Mouse (Mus musculus): ENCODE results near the gene Kmt2d. TPM values are rescaled to one million over a fixed set of nuclear protein-coding genes. Genes with fewer than 3 reads are reported as not detected.

The Kmt2d gene
- polyA plus RNA-seq, 1 experiment from 2014 or later: 20.1 TPM

DNA sequence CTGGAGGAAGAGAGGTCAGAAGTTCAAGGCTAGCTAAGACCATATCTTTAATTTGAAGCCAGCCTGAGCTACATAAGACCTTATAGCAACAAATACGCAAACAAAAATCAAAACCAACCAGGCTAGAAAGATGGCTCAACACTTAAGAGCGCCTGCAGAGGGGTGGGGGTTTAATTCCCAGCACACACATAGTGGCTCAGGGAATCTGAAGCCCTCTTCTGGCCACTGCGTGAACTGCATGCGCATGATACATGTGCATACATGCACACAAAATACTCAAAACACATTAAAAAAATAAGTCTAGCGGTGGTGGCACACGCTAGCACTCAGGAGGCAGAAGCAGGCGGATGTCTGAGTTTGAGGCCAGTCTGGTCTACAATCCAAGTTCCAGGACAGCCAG, 85.3 kb downstream of the Kmt2d start:
- H3K4me2 ChIP-seq (ENCODE audit: low read depth, low read length, severe bottlenecking): no peak overlapping the region
- no peak for ATAC-seq (replicated peaks; ENCODE audit: low FRiP score)
- no peak overlapping the region for H3K4me3 ChIP-seq (ENCODE audit: low read depth, low read length)
- H3K4me1 ChIP-seq (replicated peaks; ENCODE audit: control insufficient read depth, insufficient read depth, low read length): peaks cover 5% of the 10 kb centered on the region; the same call in 1 of the 2 replicates
- no peak overlapping the region for H3K27ac ChIP-seq (ENCODE audit: low read depth, low read length)
- no peaks in the 10 kb centered on the region for H3K36me3 ChIP-seq (ENCODE audit: control insufficient read depth, insufficient read depth, low read length)
- no peak overlapping the region for H3K9ac ChIP-seq (ENCODE audit: low read length)
- 37% methylated on average over 7 of the region's 7 CpGs for WGBS
- peaks cover 66% of the 10 kb centered on the region for H3K27me3 ChIP-seq (ENCODE audit: control insufficient read depth, insufficient read depth, low read length)
- peak; percentile 64 for DNase-seq (ENCODE audit: low spot score)
- H3K9me3 ChIP-seq (ENCODE audit: control insufficient read depth, low read length): no peaks in the 10 kb centered on the region

Other genes with a start within 250 kb of the Kmt2d start
- gene Cacnb3, start 240.4 kb downstream of the Kmt2d start, polyA plus RNA-seq (2014; fragmentation: Nextera tagmentation; extraction: Ambion mirVana): 45.3 and 46.9 TPM in 2 replicates
- gene Ddx23, start 208.3 kb downstream of the Kmt2d start, polyA plus RNA-seq (2014; fragmentation: Nextera tagmentation; extraction: Ambion mirVana): 24.2 and 31.2 TPM in 2 replicates
- gene Rnd1, start 193.7 kb downstream of the Kmt2d start, polyA plus RNA-seq (2014; fragmentation: Nextera tagmentation; extraction: Ambion mirVana): 1.9 and 2.8 TPM in 2 replicates
- 0.92 and 1.3 TPM in 2 replicates for gene Ccdc65, start 163.0 kb downstream of the Kmt2d start, polyA plus RNA-seq (2014; fragmentation: Nextera tagmentation; extraction: Ambion mirVana)
- gene Fkbp11, start 143.0 kb downstream of the Kmt2d start, polyA plus RNA-seq (2014; fragmentation: Nextera tagmentation; extraction: Ambion mirVana): 6.1 and 6.7 TPM in 2 replicates
- gene Arf3, start 108.0 kb downstream of the Kmt2d start, polyA plus RNA-seq (2014; fragmentation: Nextera tagmentation; extraction: Ambion mirVana): 38.1 and 41.4 TPM in 2 replicates
- 0.41 and 0.43 TPM in 2 replicates for gene Wnt10b, start 93.1 kb downstream of the Kmt2d start, polyA plus RNA-seq (2014; fragmentation: Nextera tagmentation; extraction: Ambion mirVana)
- 0.47 and 0.68 TPM in 2 replicates for gene Wnt1, start 81.3 kb downstream of the Kmt2d start, polyA plus RNA-seq (2014; fragmentation: Nextera tagmentation; extraction: Ambion mirVana)
- not detected in 2 replicates for gene Ddn, start 61.7 kb downstream of the Kmt2d start, polyA plus RNA-seq (2014; fragmentation: Nextera tagmentation; extraction: Ambion mirVana)
- 89.4 and 92.5 TPM in 2 replicates for gene Prkag1, start 39.7 kb downstream of the Kmt2d start, polyA plus RNA-seq (2014; fragmentation: Nextera tagmentation; extraction: Ambion mirVana)
- 12.5 and 14.1 TPM in 2 replicates for gene Rhebl1, start 23.3 kb upstream of the Kmt2d start, polyA plus RNA-seq (2014; fragmentation: Nextera tagmentation; extraction: Ambion mirVana)
- 0.28 and 0.29 TPM in 2 replicates for gene Dhh, start 27.3 kb upstream of the Kmt2d start, polyA plus RNA-seq (2014; fragmentation: Nextera tagmentation; extraction: Ambion mirVana)
- 8.7 and 9.4 TPM in 2 replicates for gene Lmbr1l, start 47.0 kb upstream of the Kmt2d start, polyA plus RNA-seq (2014; fragmentation: Nextera tagmentation; extraction: Ambion mirVana)
- gene Tuba1b, start 63.4 kb upstream of the Kmt2d start, polyA plus RNA-seq (2014; fragmentation: Nextera tagmentation; extraction: Ambion mirVana): 2,366 and 2,605 TPM in 2 replicates
- not detected in 2 replicates for gene Gm49450, start 82.3 kb upstream of the Kmt2d start, polyA plus RNA-seq (2014; fragmentation: Nextera tagmentation; extraction: Ambion mirVana)
- gene Tuba1a, start 82.5 kb upstream of the Kmt2d start, polyA plus RNA-seq (2014; fragmentation: Nextera tagmentation; extraction: Ambion mirVana): 5,083 and 5,852 TPM in 2 replicates
- gene Tuba1c, start 158.7 kb upstream of the Kmt2d start, polyA plus RNA-seq (2014; fragmentation: Nextera tagmentation; extraction: Ambion mirVana): 142 and 160 TPM in 2 replicates
- 0.19 and 0.94 TPM in 2 replicates for gene Prph, start 184.0 kb upstream of the Kmt2d start, polyA plus RNA-seq (2014; fragmentation: Nextera tagmentation; extraction: Ambion mirVana)
- 38.8 and 40.2 TPM in 2 replicates for gene Troap, start 203.4 kb upstream of the Kmt2d start, polyA plus RNA-seq (2014; fragmentation: Nextera tagmentation; extraction: Ambion mirVana)
- 0.12 TPM in 1 of 2 replicates, not detected in the other for gene C1ql4, start 216.6 kb upstream of the Kmt2d start, polyA plus RNA-seq (2014; fragmentation: Nextera tagmentation; extraction: Ambion mirVana)
- gene Dnajc22, start 222.0 kb upstream of the Kmt2d start, polyA plus RNA-seq (2014; fragmentation: Nextera tagmentation; extraction: Ambion mirVana): 0.16 and 0.40 TPM in 2 replicates